Mouse (Mus musculus) left cerebral cortex, postnatal 14 days (tissue): ENCODE measurements around the gene Pcolce. TPM values are rescaled to one million over a fixed set of nuclear protein-coding genes. Genes with fewer than 3 reads are reported as not detected.
"Not testable (repeated sequence)": the region's sequence is repeated elsewhere in the genome, so short reads cannot be mapped to it uniquely, and the experiment has no call there.

Source experiments
- DNase-seq, 2 experiments: peaks; one replicate each; pipeline ENCODE4 v3.0.0; 2021 to 2022; ENCODE audit warnings: low spot score in 2 of 2, mixed read lengths in 1 of 2
- intact Hi-C: fragments of 180-260 bp; cut with DNase I; formaldehyde crosslinking; loops from one replicate; pipeline ENCODE4 v1.15.1; 2025
- total RNA-seq, 2 experiments: library from RNA; stranded (reverse); gene quantifications; 2 replicates each; pipeline ENCODE4 v1.2.3; 2021

Gene Pcolce
- total RNA-seq, 2 experiments from 2014 or later = 12.9 to 14.6 TPM

GRCm38 (mm10) chr5:137631171-137631570 is 17.6 kb upstream of the Pcolce start:
- intact Hi-C loops = no loop called here
- DNase-seq = no peak

- intact Hi-C loops = no loop called here
- no peak for DNase-seq
Observed at GRCm38 (mm10) chr5:137630602-137631001, 17.0 kb upstream of the Pcolce start.

GRCm38 (mm10) chr5:137629906-137630545 is 16.4 kb upstream of the Pcolce start:
- DNase-seq = no peak
- intact Hi-C loops = no loop called here

GRCm38 (mm10) chr5:137629306-137629721 is 15.7 kb upstream of the Pcolce start:
- no peak for DNase-seq
- intact Hi-C loops = no loop called here

GRCm38 (mm10) chr5:137628498-137629305 is 15.1 kb upstream of the Pcolce start, which contains the start of the genes Fbxo24, Lrch4 and Gm20605:
Gene Fbxo24, minus strand, starts transcription at chr5:137629002.
Gene Lrch4, plus strand, starts transcription at chr5:137629121.
Gene Gm20605, plus strand, starts transcription at chr5:137629175.
- DNase-seq = peak; percentile 99 to 100
- intact Hi-C loops = no loop called here

GRCm38 (mm10) chr5:137627991-137628390 is 14.4 kb upstream of the Pcolce start:
- intact Hi-C loops = no loop called here
- DNase-seq = no peak

- intact Hi-C loops = no loop called here
Observed at GRCm38 (mm10) chr5:137623937-137624530, 10.4 kb upstream of the Pcolce start.

GRCm38 (mm10) chr5:137615347-137615746 is 1.8 kb upstream of the Pcolce start:
- intact Hi-C loops = no loop called here
- DNase-seq = no peak

More at GRCm38 (mm10) chr5:137623937-137624530, 10.4 kb upstream of the Pcolce start:
- no peak for DNase-seq

- DNase-seq, intact Hi-C loops: not testable (repeated sequence)
Observed at GRCm38 (mm10) chr5:137614921-137615320, 1.3 kb upstream of the Pcolce start.

- intact Hi-C loops = no loop called here
- DNase-seq = no peak
Observed at GRCm38 (mm10) chr5:137613076-137613475, 508 bp downstream of the Pcolce start.

GRCm38 (mm10) chr5:137611245-137611602 is 2.4 kb downstream of the Pcolce start:
- no peak for DNase-seq
- intact Hi-C loops = no loop called here

- intact Hi-C loops = no loop called here
- DNase-seq = no peak
Observed at GRCm38 (mm10) chr5:137610548-137611244, 2.9 kb downstream of the Pcolce start.

GRCm38 (mm10) chr5:137610056-137610455 is 3.5 kb downstream of the Pcolce start:
- intact Hi-C loops = no loop called here

GRCm38 (mm10) chr5:137609292-137609691 is 4.3 kb downstream of the Pcolce start:
- DNase-seq = no peak
- intact Hi-C loops = no loop called here

More at GRCm38 (mm10) chr5:137610056-137610455, 3.5 kb downstream of the Pcolce start:
- no peak for DNase-seq

- intact Hi-C loops = no loop called here
- DNase-seq = no peak
Observed at GRCm38 (mm10) chr5:137608654-137609190, 4.9 kb downstream of the Pcolce start.

- DNase-seq = no peak
- intact Hi-C loops = no loop called here
Observed at GRCm38 (mm10) chr5:137607860-137608653, 5.5 kb downstream of the Pcolce start.

GRCm38 (mm10) chr5:137601365-137601729 is 12.2 kb downstream of the Pcolce start:
- intact Hi-C loops = loop anchor here (5.0 kb wide), 1 partner anchor 69 kb away; the partner anchor contains the start of genes Epo and Gnb2
- DNase-seq = no peak

GRCm38 (mm10) chr5:137600619-137601364 is 12.8 kb downstream of the Pcolce start, which contains the start of gene Mospd3:
Gene Mospd3, minus strand, starts transcription at chr5:137601058.
- intact Hi-C loops = loop anchor here (5.0 kb wide), 1 partner anchor 68 kb away; the partner anchor contains the start of genes Epo and Gnb2
- DNase-seq = peak; percentile 93 to 97
